ENCODE assay signal across 11 mouse cellular contexts in the genomic region with DNA sequence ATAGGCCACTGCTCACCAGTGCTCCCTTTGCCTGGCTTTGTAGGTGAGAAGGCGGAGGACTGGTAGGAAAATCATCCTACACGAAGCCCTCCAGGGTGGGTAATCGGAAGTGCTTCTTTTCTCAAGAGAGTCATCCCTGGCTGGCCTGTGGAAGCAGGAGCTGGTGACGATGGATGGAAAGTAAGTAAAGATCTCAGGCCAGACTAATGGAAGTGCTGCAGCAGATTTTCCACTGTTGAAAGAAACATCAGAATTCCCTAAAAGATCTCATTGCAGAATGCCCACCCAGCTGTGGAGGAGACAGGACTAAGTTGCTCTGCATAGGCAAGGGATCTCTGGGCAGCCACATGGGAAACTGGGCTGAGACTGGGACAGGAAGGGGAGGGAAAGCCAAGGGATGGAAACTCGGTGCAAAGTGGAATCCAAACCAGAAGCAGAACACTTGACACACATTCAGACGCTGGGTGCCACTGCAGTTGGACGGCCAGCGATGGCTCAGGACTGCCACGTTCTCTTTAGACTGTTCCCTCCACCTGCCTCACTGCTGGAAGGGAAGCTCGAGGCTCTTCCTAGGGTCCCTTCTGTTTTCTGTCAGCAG. TPM values are rescaled to one million over a fixed set of nuclear protein-coding genes. Genes with fewer than 3 reads are reported as not detected.
DNase-seq lines count a peak whose midpoint lies in the region; ATAC-seq and TF ChIP-seq lines count a peak whose summit lies in the region.
"Had no signal": no experiment of that assay in that cellular context is flagged by ENCODE, and none has a peak within 500 bp of the region (broad histone marks: within the 10 kb centered on the region; RNA-seq: fewer than 3 reads in every experiment).

No protein-coding gene starts in this region.

- no peak for TF ChIP-seq POLR2A in olfactory bulb, adult 2 months (IDR thresholded peaks at IDR 0.05; ENCODE audit: insufficient read depth, low read depth, low read length)

- H3K36me3 ChIP-seq in kidney, embryonic 15.5 days, result peaks cover 9% of the 10 kb centered on the region
- peaks cover 24% of the 10 kb centered on the region for H3K36me3 ChIP-seq in embryonic facial prominence, embryonic 13.5 days
- H3K36me3 ChIP-seq in heart, embryonic 16.5 days (ENCODE audit: control insufficient read depth, insufficient read depth), result peaks cover 5% of the 10 kb centered on the region; the same call in 1 of the 2 replicates

- H3K4me1 ChIP-seq in kidney, embryonic 15.5 days, result peaks cover 14% of the 10 kb centered on the region; the same call in 1 of the 2 replicates
- peaks cover 33% of the 10 kb centered on the region for H3K4me1 ChIP-seq in embryonic facial prominence, embryonic 13.5 days
- peaks cover 10% of the 10 kb centered on the region for H3K4me1 ChIP-seq in heart, embryonic 16.5 days (ENCODE audit: control insufficient read depth, insufficient read depth, low read length)
- H3K4me1 ChIP-seq in olfactory bulb, adult 2 months (ENCODE audit: control insufficient read depth, insufficient read depth, low read length), result peaks cover 24% of the 10 kb centered on the region

- no peaks in the 10 kb centered on the region for H3K27me3 ChIP-seq in kidney, embryonic 15.5 days
- H3K27me3 ChIP-seq in embryonic facial prominence, embryonic 13.5 days, result no peaks in the 10 kb centered on the region
- H3K27me3 ChIP-seq in heart, embryonic 16.5 days (ENCODE audit: control insufficient read depth, insufficient read depth, low read length), result no peaks in the 10 kb centered on the region
- H3K27me3 ChIP-seq: midbrain, embryonic 15.5 days; neural tube, embryonic 13.5 days; Patski had no signal

- H3K4me3 ChIP-seq in kidney, embryonic 15.5 days (replicated peaks), result no peak overlapping the region
- no peak overlapping the region for H3K4me3 ChIP-seq in embryonic facial prominence, embryonic 13.5 days
- H3K4me3 ChIP-seq in heart, embryonic 16.5 days (ENCODE audit: low read length), result no peak overlapping the region
- H3K4me3 ChIP-seq in olfactory bulb, adult 2 months (ENCODE audit: insufficient read depth, low read depth, low read length), result no peak overlapping the region
- H3K4me3 ChIP-seq: midbrain, embryonic 15.5 days; neural tube, embryonic 13.5 days had no signal

- TF ChIP-seq CTCF in olfactory bulb, adult 2 months (IDR thresholded peaks at IDR 0.05; ENCODE audit: insufficient read depth, low read depth, low read length), result no peak

- DNase-seq in kidney, postnatal 10 days, result no peak
- no peak for DNase-seq in thymus, postnatal 10 days (ENCODE audit: low spot score in 2 of 2)
- DNase-seq in lung, postnatal 36 days, result no peak
- DNase-seq: thymus, postnatal 4 days had no signal

- no peaks in the 10 kb centered on the region for H3K9me3 ChIP-seq in kidney, embryonic 15.5 days (replicated peaks)
- no peaks in the 10 kb centered on the region for H3K9me3 ChIP-seq in embryonic facial prominence, embryonic 13.5 days
- no peaks in the 10 kb centered on the region for H3K9me3 ChIP-seq in heart, embryonic 16.5 days (replicated peaks; ENCODE audit: control insufficient read depth, low read length)
- H3K9me3 ChIP-seq: midbrain, embryonic 15.5 days; neural tube, embryonic 13.5 days had no signal

- 0 out of 2 replicates have a peak overlapping the region, but pooled peaks have one; percentile 22 for H3K27ac ChIP-seq in kidney, embryonic 15.5 days
- H3K27ac ChIP-seq in embryonic facial prominence, embryonic 13.5 days, result peak overlapping the region; percentile 28; the same call in 1 of the 2 replicates
- peak overlapping the region; percentile 40 for H3K27ac ChIP-seq in heart, embryonic 16.5 days (ENCODE audit: low read length)
- H3K27ac ChIP-seq in olfactory bulb, adult 2 months (ENCODE audit: insufficient read depth, low read depth, low read length), result peak overlapping the region; percentile 53
- H3K27ac ChIP-seq: midbrain, embryonic 15.5 days; neural tube, embryonic 13.5 days had no signal

- H3K4me2 ChIP-seq in kidney, embryonic 15.5 days, result no peak overlapping the region
- H3K4me2 ChIP-seq in embryonic facial prominence, embryonic 13.5 days, result no peak overlapping the region
- H3K4me2 ChIP-seq in heart, embryonic 16.5 days (ENCODE audit: low read depth, low read length), result no peak overlapping the region
- H3K4me2 ChIP-seq: midbrain, embryonic 15.5 days; neural tube, embryonic 13.5 days had no signal

- H3K9ac ChIP-seq in kidney, embryonic 15.5 days, result no peak overlapping the region
- H3K9ac ChIP-seq in embryonic facial prominence, embryonic 13.5 days, result no peak overlapping the region
- H3K9ac ChIP-seq in heart, embryonic 16.5 days (ENCODE audit: low read length), result no peak overlapping the region
- H3K9ac ChIP-seq: midbrain, embryonic 15.5 days; neural tube, embryonic 13.5 days had no signal

- no peak for ATAC-seq in kidney, embryonic 15.5 days (replicated peaks; ENCODE audit: low FRiP score)
- no peak for ATAC-seq in embryonic facial prominence, embryonic 13.5 days (ENCODE audit: insufficient number of reproducible peaks, insufficient read depth, low FRiP score, low TSS enrichment, low read depth)
- ATAC-seq in heart, embryonic 16.5 days (replicated peaks; ENCODE audit: extremely low read depth, insufficient read depth, low FRiP score), result peak; percentile 38; the same call in 1 of the 2 replicates
- ATAC-seq: midbrain, embryonic 15.5 days; Patski had no signal

- 71% methylated on average over 10 of the region's 10 CpGs for WGBS in kidney, embryonic 15.5 days
- WGBS in embryonic facial prominence, embryonic 13.5 days, result 38% methylated on average over 10 of the region's 10 CpGs
- WGBS in heart, embryonic 16.5 days, result 47% methylated on average over 10 of the region's 10 CpGs
- WGBS in olfactory bulb, adult 2 months, result 49% methylated on average over 10 of the region's 10 CpGs

RNA-seq across cellular contexts. Expression of a gene that starts 14.6 kb away (rescaled TPM):
- polyA plus RNA-seq in kidney, embryonic 15.5 days (2015; fragmentation: Nextera tagmentation; extraction: Ambion mirVana), result 27.7 and 30.6 TPM in 2 replicates
- polyA plus RNA-seq in embryonic facial prominence, embryonic 13.5 days (2015; fragmentation: Nextera tagmentation; extraction: Ambion mirVana), result 54.0 and 55.8 TPM in 2 replicates
- polyA plus RNA-seq in heart, embryonic 16.5 days (2015; fragmentation: Nextera tagmentation; extraction: Ambion mirVana), result 14.9 and 16.8 TPM in 2 replicates
- not detected in 2 replicates for polyA plus RNA-seq in olfactory bulb, adult 2 months (2012; ENCODE audit: insufficient read depth, insufficient read length, low replicate concordance, missing spikeins)

RNA-seq across cellular contexts. Expression of a gene that starts 42.4 kb away (rescaled TPM):
- polyA plus RNA-seq in kidney, embryonic 15.5 days (2015; fragmentation: Nextera tagmentation; extraction: Ambion mirVana), result 0.40 TPM in 1 of 2 replicates, not detected in the other
- 0.76 and 0.88 TPM in 2 replicates for polyA plus RNA-seq in embryonic facial prominence, embryonic 13.5 days (2015; fragmentation: Nextera tagmentation; extraction: Ambion mirVana)
- 0.93 and 1.7 TPM in 2 replicates for polyA plus RNA-seq in heart, embryonic 16.5 days (2015; fragmentation: Nextera tagmentation; extraction: Ambion mirVana)
- polyA plus RNA-seq in olfactory bulb, adult 2 months (2012; ENCODE audit: insufficient read depth, insufficient read length, low replicate concordance, missing spikeins), result not detected in 2 replicates

Comparison
In these comparisons a context has a peak if more than half of its experiments do, and no peak if none do; other contexts are left out.
1. RNA of a gene that starts 14.6 kb away (polyA plus RNA-seq): 54.0 to 55.8 TPM in embryonic facial prominence, embryonic 13.5 days, 27.7 to 30.6 TPM in kidney, embryonic 15.5 days and 14.9 to 16.8 TPM in heart, embryonic 16.5 days; not detected in olfactory bulb, adult 2 months; every median in the first group is over 10 times any median in the second.
2. Peak in every context shown above with its lines, with median percentiles within 50 percentile points of each other: H3K27ac ChIP-seq.